Mouse (Mus musculus) liver, embryonic 15.5 days (tissue): Measurements from ENCODE around the gene Slc16a4. TPM values are rescaled to one million over a fixed set of nuclear protein-coding genes. Genes with fewer than 3 reads are reported as not detected.

ENCODE experiments used
- polyA plus RNA-seq: library from polyadenylated mRNA; unstranded; fragments of >200 nt; fragmentation: Nextera tagmentation; extraction: Ambion mirVana; gene quantifications from 2 replicates; pipeline ENCODE4 v1.2.1, GENCODE M21; 2015

Gene Slc16a4
- polyA plus RNA-seq, 1 experiment from 2014 or later = 0.50 TPM

Other genes with a start within 250 kb of the Slc16a4 start
- 0.09 TPM in 2 replicates for gene Kcna2, start 190.1 kb upstream of the Slc16a4 start, polyA plus RNA-seq
- not detected in 2 replicates for gene Kcna10, start 108.2 kb upstream of the Slc16a4 start, polyA plus RNA-seq
- gene Cym, start 69.5 kb upstream of the Slc16a4 start, polyA plus RNA-seq = 0.07 and 1.3 TPM in 2 replicates
- not detected in 2 replicates for gene A630076J17Rik, start 60.6 kb upstream of the Slc16a4 start, polyA plus RNA-seq
- 0.06 and 0.07 TPM in 2 replicates for gene Prok1, start 51.5 kb upstream of the Slc16a4 start, polyA plus RNA-seq
- 89.7 and 93.8 TPM in 2 replicates for gene Lamtor5, start 12.4 kb upstream of the Slc16a4 start, polyA plus RNA-seq
- 8.3 and 8.5 TPM in 2 replicates for gene Rbm15, start 42.4 kb downstream of the Slc16a4 start, polyA plus RNA-seq
- not detected in 2 replicates for gene Kcnc4, start 168.3 kb downstream of the Slc16a4 start, polyA plus RNA-seq
- 0.09 and 0.15 TPM in 2 replicates for gene Slc6a17, start 226.8 kb downstream of the Slc16a4 start, polyA plus RNA-seq